Mouse (Mus musculus): ENCODE measurements around the gene Paox.
A peak's percentile ranks its signal among the peaks of the same experiment; 100 is the strongest.

- TF ChIP-seq CTCF (IDR thresholded peaks at IDR 0.05; ENCODE audit: low read depth, low read length) (no peak), POLR2A (IDR thresholded peaks at IDR 0.05; ENCODE audit: extremely low read depth, insufficient read depth, low read length) (peak; percentile 64; the same call in 1 of the 2 replicates)
Measured at GRCm38 (mm10) chr7:140101993-140102860, 13.4 kb upstream of the Paox start, which contains the start of gene Fuom.
